Mouse (Mus musculus) CH12.LX (cell line): ENCODE data around the gene Tamm41.

Experiments used
- CHD2 ChIP-seq: IDR thresholded peaks from 2 replicates; pipeline ENCODE4 v1.6.1; 2011; ENCODE audit warnings: low read length, improper control_type of control experiment
- CTCF ChIP-seq, 2 experiments: IDR thresholded peaks in 1 of 2; conservative IDR thresholded peaks in 1 of 2; 2 replicates each; pipeline ENCODE4 v1.5.1; 2011 to 2012; ENCODE audit warnings: low read depth in 2 of 2, low read length in 2 of 2, improper control_type of control experiment in 1 of 2, inconsistent platforms in 1 of 2, mild to moderate bottlenecking in 1 of 2, moderate library complexity in 1 of 2
- MYC ChIP-seq: IDR thresholded peaks from 2 replicates; pipeline ENCODE4 v1.6.1; 2011; ENCODE audit warnings: low read depth, mild to moderate bottlenecking, improper control_type of control experiment, low read length
- POLR2A ChIP-seq: IDR thresholded peaks from 2 replicates; pipeline ENCODE4 v1.6.1; 2011; ENCODE audit warnings: low read depth, mild to moderate bottlenecking, improper control_type of control experiment, low read length
- USF2 ChIP-seq: conservative IDR thresholded peaks from 2 replicates; pipeline ENCODE4 v1.6.1; 2011; ENCODE audit warnings: low read depth, low read length, improper control_type of control experiment

- TF ChIP-seq USF2 = no peak
- TF ChIP-seq MYC = no peak
- TF ChIP-seq POLR2A = no peak
- no peak for TF ChIP-seq CTCF (conservative IDR thresholded peaks at IDR 0.05 in 1 of 2, IDR thresholded peaks at IDR 0.05 in 1 of 2; ENCODE audit: low read depth in 2 of 2, low read length in 2 of 2)
- TF ChIP-seq CHD2 = no peak
Measured at GRCm38 (mm10) chr6:115059227-115059626, 21.6 kb upstream of the Tamm41 start.
